Mouse (Mus musculus) small intestine, adult 2 months (tissue): ENCODE data around the gene Exosc2. TPM values are rescaled to one million over a fixed set of nuclear protein-coding genes. Genes with fewer than 3 reads are reported as not detected.

ENCODE experiments used
- H3K27ac ChIP-seq: fragments of 200-500 bp; 2 replicates; pipeline ENCODE4 v1.5.1; 2012; ENCODE audit warnings: low read depth, low read length, control low read depth, inconsistent platforms; ENCODE audit not compliant: insufficient read depth
- H3K27me3 ChIP-seq: fragments of 200-500 bp; 2 replicates; pipeline ENCODE4 v1.6.1; 2012; ENCODE audit warnings: mild to moderate bottlenecking, moderate library complexity, low read length, inconsistent platforms; ENCODE audit not compliant: control insufficient read depth, insufficient read depth
- H3K36me3 ChIP-seq: fragments of 200-500 bp; 2 replicates; pipeline ENCODE4 v1.6.1; 2012; ENCODE audit warnings: mild to moderate bottlenecking, low read length, control low read depth, inconsistent platforms; ENCODE audit not compliant: control insufficient read depth, insufficient read depth
- H3K4me1 ChIP-seq: fragments of 200-500 bp; 2 replicates; pipeline ENCODE4 v1.6.1; 2012; ENCODE audit warnings: low read length, inconsistent platforms, mixed read lengths; ENCODE audit not compliant: control insufficient read depth, insufficient read depth, insufficient read length
- H3K4me3 ChIP-seq: fragments of 200-500 bp; 2 replicates; pipeline ENCODE4 v1.5.1; 2012; ENCODE audit warnings: low read depth, mild to moderate bottlenecking, control low read depth, inconsistent platforms, low read length, moderate library complexity
- CTCF ChIP-seq: fragments of 200-500 bp; IDR thresholded peaks from 2 replicates; pipeline ENCODE4 v1.5.1; 2012; ENCODE audit warnings: low read depth, mild to moderate bottlenecking, control low read depth, inconsistent platforms, low read length, moderate library complexity, mixed read lengths; ENCODE audit not compliant: insufficient replicate concordance, insufficient read length; ENCODE audit errors: extremely low read depth
- POLR2A ChIP-seq: fragments of 200-500 bp; IDR thresholded peaks from 2 replicates; pipeline ENCODE4 v1.6.1; 2012; ENCODE audit warnings: low read depth, mild to moderate bottlenecking, control low read depth, inconsistent platforms, low read length, moderate library complexity
- WGBS: fragments of 180-500 bp; shearing (Covaris S2); methylation state at CpG from one replicate; pipeline ENCODE4 v1.1.7; 2018; 5-methylcytosine and 5-hydroxymethylcytosine counted together
- polyA plus RNA-seq: library from polyadenylated mRNA; depleted of rRNA; stranded (reverse); fragments of >200 nt; gene quantifications from 2 replicates; pipeline ENCODE4 v1.2.3, GENCODE M21; 2012

The Exosc2 gene
- polyA plus RNA-seq, 1 experiment = 4.0 TPM

DNA sequence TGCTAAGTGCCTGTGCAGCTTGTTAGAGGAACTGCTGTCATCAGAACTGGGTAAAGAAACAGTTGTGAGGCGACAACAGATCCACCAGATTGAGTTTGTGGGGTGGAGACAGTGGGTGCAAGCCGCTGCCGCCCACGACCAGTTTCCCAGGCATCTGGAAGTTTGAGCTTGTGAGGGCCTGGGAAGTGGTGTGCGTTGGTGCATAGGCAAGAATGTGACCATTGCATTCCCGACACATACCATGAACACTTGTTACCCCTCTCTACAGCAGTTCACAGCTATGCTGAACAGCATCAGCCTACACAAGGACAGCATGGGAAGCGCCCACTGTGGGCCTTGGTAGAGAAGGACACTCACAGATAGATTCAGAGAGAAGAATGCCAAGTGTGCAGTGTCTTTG, 45.5 kb downstream of the Exosc2 start:
- WGBS = 95% methylated on average over 7 of the region's 7 CpGs
- no peaks in the 10 kb centered on the region for H3K27me3 ChIP-seq
- no peak for TF ChIP-seq CTCF
- TF ChIP-seq POLR2A = no peak
- H3K36me3 ChIP-seq = peaks cover 9% of the 10 kb centered on the region; the same call in 1 of the 2 replicates
- H3K4me1 ChIP-seq = peaks cover 11% of the 10 kb centered on the region; the same call in 1 of the 2 replicates
- no peak overlapping the region for H3K27ac ChIP-seq
- H3K4me3 ChIP-seq = no peak overlapping the region

DNA sequence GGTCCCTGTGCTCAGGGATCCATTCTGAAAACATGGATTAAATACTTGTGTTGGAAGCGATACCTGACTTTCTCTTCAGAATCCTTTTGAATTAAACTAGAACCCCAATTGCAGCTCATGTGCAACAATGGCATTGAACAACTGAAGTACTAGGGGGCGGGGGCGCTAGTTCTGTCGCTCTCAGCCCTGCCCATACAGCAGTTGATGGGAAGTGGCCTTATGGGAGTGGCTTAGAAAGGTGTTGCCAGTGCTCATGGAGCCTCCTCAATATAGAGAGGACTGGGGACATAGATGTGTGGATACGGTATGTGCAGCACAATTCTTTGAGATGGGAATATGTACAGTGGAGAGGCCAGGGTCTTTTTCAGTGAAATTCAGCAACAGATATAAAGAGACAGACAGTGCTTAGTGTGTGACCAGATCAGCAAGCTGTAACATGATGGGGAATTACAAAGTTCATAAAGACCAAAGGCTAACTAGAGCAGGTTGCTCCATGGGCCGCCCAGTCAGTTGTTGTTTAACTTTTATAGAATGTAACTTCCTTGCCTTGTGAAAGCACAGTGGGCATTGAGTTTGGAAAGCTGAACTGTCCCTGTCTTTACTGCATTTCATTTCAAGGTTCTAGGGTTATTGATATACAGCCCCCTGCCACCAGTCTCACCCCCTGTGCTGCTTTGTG, 48.8 kb downstream of the Exosc2 start:
- WGBS = 34% methylated on average over 6 of the region's 6 CpGs
- Histone ChIP-seq H3K4me3 (no peak overlapping the region), H3K36me3 (peaks cover 7% of the 10 kb centered on the region), H3K27me3 (no peaks in the 10 kb centered on the region), H3K27ac (peak overlapping the region; percentile 97), H3K4me1 (peaks cover 15% of the 10 kb centered on the region; the same call in 1 of the 2 replicates)
- TF ChIP-seq POLR2A (no peak), CTCF (no peak)

DNA sequence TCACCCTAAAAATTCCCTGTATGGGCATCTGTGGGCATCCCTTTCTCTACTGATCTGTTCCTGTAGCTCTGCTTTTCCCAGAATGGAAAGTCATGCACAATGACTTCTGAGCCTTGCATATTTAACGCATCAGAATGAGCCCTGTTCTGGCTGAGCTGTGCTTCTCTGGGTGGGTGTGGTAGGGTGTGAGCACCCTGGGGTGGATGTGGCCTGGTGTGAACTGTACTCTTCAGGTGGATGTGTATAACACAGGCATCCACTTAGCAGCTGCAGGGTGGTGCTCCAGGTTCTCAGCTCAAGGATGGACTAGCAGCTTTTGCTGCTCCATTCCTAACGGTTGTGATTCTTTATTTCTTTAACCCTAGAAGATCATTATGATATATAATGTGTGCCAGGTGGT, 49.4 kb downstream of the Exosc2 start:
- Histone ChIP-seq H3K36me3 (peaks cover 6% of the 10 kb centered on the region), H3K4me3 (no peak overlapping the region), H3K27ac (peak overlapping the region; percentile 97), H3K4me1 (peaks cover 15% of the 10 kb centered on the region; the same call in 1 of the 2 replicates), H3K27me3 (no peaks in the 10 kb centered on the region)
- TF ChIP-seq POLR2A (no peak), CTCF (no peak)
- 17% methylated on average over 2 of the region's 2 CpGs for WGBS

DNA sequence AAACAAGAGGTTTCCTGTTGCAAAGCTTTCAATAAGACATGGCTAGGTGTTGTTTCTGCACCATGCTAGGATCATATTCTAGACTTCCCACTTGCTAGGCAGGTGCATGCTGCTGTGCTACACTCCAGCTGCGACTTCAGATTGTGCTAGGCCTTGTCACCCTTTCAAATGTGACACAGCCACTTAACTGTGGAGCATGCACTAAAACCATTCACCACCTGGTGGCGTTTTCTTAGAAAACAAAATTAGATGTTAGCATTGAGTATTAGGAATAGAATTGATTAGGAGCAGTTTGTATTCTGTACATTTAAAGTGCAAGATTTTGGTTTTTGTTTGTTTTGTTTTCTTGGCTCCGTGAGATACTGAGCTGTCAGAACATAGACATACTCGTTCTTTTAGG, 50.3 kb downstream of the Exosc2 start:
- Histone ChIP-seq H3K4me3 (no peak overlapping the region), H3K27me3 (no peaks in the 10 kb centered on the region), H3K36me3 (peaks cover 4% of the 10 kb centered on the region; the same call in 1 of the 2 replicates), H3K4me1 (peaks cover 15% of the 10 kb centered on the region; the same call in 1 of the 2 replicates), H3K27ac (peak overlapping the region; percentile 97)
- TF ChIP-seq POLR2A (no peak), CTCF (peak; percentile 23; the same call in 1 of the 2 replicates)
- 50% methylated on average over 4 of the region's 4 CpGs for WGBS

DNA sequence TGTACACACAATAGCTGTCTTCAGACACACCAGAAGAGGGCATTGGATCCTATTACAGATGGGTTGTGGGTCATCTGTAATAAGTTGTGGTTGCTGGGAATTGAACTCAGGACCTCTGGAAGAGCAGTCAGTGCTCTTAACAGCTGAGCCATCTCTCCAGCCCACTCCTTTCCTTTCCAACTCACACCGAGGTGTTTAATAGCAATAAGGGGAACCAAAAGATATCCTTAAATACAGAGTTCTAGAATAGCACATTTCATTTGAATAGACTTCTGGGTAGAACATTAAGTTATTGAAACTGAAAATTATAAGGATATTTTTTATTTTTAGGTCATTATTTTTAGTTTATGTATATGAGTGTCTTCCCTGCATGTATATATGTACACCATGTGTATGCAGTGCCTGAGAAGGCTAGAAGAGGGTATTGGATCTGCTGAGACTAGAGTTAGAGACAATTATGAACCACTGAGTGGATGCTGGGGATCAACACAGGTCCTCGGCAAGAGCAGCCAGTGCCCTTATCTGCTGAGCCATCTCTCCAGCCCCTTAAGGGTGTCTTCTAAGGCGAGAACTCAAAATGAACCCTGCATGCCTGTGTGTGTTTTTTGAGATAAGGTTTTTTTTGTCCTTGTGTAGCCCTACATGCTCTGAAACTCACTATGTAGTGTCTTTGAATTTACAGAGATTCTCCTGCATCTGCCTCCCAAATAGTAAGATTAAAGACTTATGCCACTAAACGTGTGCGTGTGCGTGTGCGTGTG, 54.4 kb downstream of the Exosc2 start:
- 92% methylated on average over 7 of the region's 7 CpGs for WGBS
- peaks cover 4% of the 10 kb centered on the region; the same call in 1 of the 2 replicates for H3K36me3 ChIP-seq
- H3K27ac ChIP-seq = no peak overlapping the region
- TF ChIP-seq CTCF (no peak), POLR2A (no peak)
- H3K4me3 ChIP-seq = no peak overlapping the region
- peaks cover 14% of the 10 kb centered on the region; the same call in 1 of the 2 replicates for H3K4me1 ChIP-seq
- no peaks in the 10 kb centered on the region for H3K27me3 ChIP-seq

DNA sequence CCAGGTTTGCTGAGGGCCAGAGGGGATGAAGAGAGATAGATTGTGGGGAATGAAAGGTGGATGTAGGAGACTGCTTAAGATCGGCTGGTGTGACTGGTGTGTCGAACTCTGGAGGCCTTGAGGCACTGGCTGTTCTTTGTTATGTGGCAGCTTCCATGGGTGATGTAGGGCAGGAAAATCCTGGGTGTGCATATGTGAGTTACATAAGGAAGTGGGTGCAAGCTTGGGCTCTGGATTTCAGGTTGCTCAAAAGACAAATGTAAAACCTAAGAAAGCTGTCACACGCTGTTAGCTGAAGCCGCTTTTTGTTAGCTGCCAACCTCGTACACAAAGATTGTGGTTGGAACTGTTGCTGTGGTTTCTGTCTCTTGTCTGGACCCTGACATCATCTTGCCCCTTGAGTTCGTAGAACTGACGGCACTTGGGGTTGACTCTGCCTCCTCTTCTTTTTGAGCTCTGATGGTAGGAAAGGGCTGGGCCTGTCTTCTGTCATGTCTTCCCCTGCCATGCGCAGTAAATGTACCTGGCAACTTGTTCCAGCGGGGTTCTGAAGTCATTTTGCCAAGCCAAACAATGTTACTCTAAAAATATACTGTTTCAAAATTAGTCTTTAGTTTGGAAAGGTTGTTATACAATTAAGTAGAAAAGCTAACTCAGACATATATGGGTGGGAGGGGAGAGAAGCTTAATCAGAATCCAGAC, 57.2 kb downstream of the Exosc2 start:
- Histone ChIP-seq H3K27me3 (no peaks in the 10 kb centered on the region), H3K4me1 (peaks cover 10% of the 10 kb centered on the region; the same call in 1 of the 2 replicates), H3K27ac (no peak overlapping the region), H3K4me3 (no peak overlapping the region), H3K36me3 (no peaks in the 10 kb centered on the region)
- TF ChIP-seq CTCF = no peak
- TF ChIP-seq POLR2A = no peak
- WGBS = 87% methylated on average over 9 of the region's 9 CpGs
